Mouse (Mus musculus) urinary bladder, postnatal 10 days (tissue): ENCODE data around the gene Krba1.

ENCODE experiments used
- DNase-seq: peaks from one replicate; pipeline ENCODE4 v3.0.0; 2022; ENCODE audit warnings: low spot score

Gene Krba1

GRCm38 (mm10) chr6:48426956-48427355 lies 31.6 kb downstream of the Krba1 start:
- no peak for DNase-seq

DNA sequence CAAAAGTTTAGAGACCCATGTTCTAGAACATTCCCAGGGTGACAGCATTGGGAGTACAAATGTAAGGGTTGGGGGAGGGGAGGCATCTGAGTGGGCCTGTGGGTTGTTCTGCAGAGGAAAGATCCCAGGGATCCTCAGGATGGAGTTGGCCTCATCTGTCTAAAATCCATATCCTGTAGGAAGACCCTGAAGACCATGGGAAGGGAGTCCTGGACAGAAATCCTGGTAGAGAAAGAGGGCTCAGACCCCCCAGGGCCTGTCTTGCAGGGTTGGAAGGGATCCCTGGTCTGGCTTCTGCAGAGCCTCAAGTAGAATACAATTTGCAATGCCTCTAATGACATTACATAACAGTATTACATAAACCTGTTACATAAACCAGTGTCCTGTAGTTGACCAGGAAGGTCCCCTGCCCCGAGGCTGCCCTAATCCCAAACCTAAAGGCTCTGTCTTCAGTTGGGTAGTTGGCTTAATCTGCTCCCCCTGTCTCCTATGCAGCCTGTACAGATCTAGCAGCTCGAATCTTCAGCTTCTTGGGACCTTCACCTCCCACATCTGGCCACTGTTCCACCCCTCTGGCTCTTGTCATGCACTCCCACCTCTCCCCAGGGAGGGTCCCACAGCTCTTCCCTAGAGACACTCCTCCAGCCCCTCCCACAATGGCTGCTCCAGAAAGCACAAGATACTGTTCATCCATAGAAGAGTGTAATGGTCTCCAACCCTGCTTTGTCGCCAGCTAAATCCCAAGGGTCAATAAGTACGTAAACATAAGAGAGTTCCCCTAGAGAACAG lies 33.6 kb downstream of the Krba1 start:
- DNase-seq = no peak

DNA sequence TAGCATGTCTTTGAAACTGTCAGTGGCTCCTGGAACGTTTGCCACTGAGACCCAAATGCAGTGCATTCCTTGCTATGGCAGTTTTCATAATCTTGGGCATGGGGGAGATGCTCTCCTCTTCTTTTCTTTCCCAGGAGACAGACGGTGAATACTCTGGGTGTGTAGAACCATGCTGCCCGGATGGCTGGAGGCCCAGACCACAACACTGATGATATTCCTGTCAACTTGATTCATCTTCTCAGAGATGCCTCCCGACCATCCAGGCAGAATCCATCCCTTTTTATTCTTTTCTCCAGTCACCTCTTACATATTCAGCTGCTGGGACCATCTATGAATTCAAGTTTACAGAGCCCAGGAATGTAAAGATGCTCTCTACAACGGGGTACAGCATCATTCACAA lies 35.4 kb downstream of the Krba1 start:
- no peak for DNase-seq

DNA sequence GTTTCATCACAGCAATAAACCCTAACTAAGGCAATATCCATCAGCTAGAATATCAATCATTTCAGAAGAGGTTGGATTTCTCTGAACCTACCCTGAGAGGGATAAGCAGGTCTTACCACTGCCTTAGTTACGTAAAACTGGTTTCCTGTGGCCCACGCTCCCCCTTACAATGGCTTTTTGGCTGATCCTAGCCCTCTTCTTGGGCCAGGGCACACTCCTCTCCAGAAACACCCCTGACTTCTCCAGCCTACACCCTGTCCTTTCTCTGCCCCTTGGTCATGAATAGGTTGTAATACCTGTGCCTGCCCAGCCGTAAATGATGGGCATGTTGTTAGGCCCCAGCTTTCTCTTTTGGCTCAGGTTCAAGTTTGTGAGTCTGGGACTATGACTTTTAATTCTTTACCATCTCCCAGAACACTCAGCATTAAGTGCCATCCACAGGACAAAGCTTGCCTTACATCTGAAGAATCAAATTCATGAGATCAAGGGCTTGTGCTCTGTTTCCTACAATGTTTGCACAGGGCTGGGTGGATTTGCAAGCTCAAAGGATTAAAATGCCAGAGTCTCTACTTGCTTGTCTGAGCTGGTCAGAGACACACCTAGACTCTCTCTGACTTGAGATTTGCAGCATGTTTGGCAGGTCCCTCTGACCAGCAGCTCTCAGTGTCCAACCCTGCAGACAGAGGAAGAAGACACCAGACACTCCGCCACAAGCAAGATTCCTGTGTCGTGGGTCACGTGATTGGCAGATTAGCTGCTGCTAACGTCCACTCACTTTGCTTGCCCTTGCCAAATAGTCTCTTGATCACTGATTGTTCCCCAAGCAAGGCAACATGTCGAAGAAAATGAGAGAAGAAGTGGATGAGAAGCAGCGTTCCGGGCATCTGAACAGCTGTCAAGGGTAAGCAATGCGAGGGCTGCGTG lies 37.8 kb downstream of the Krba1 start:
- no peak for DNase-seq

DNA sequence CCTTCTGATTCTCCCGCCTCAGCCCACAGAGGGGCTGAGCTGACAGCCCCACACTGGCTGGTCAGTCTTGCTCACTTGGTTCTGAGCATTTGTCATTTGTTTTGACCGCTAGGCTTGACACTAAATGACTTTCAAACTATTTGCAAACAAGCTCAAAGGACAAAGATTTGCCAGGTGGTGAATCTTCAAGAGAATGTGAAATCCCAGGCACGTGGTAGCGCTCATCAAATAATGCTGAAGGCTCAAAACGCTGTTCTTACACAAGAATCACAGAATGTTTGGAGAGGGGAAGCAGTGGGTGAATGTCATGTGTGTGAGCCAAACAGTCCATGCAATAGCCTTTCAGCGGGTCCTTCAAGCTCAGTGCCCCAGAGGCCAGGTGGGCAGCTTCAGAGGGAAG lies 39.3 kb downstream of the Krba1 start:
- no peak for DNase-seq

DNA sequence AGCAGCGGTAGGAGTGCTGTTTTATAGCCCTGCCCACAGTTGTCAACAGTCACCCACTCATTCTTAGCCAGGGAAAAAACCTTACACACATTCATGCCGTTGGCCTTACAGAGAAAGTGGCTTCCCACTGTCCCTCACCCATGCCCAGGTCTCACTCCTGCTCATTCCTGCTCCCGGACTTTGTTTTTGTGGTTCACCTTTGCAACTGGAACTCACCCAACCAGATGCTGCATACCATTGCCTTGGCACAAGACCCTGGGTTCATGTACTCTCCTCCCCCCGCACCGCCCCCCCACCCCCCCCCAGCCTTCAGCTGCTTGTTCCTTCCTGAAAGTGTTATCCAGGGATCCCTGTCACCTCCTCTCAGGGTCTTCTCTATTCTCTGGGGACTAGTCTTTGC lies 39.7 kb downstream of the Krba1 start:
- DNase-seq = no peak

GRCm38 (mm10) chr6:48435706-48436349 lies 40.4 kb downstream of the Krba1 start:
- DNase-seq = no peak

GRCm38 (mm10) chr6:48437679-48438376 lies 42.4 kb downstream of the Krba1 start:
- no peak for DNase-seq

GRCm38 (mm10) chr6:48438475-48439125 lies 43.2 kb downstream of the Krba1 start:
- no peak for DNase-seq

DNA sequence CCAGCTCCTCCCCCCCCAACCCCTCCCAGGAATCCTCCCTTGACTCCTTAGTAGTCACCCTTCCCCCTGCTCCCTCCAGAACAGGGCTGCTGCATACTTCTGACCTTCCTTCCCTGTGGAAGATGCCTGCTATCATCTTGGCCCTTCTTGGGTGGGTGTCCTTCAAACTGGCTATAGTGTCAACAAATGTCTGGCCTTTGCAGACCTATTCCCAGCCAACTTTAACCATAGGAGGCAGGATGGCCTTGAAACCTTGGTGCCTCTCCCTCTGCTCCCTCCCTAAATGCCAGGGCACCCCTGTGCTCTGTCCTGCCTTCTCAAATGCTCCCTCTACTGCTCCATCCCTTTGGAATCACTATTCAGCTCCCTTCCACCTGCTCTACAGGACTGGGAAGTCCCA lies 44.3 kb downstream of the Krba1 start:
- DNase-seq = no peak

DNA sequence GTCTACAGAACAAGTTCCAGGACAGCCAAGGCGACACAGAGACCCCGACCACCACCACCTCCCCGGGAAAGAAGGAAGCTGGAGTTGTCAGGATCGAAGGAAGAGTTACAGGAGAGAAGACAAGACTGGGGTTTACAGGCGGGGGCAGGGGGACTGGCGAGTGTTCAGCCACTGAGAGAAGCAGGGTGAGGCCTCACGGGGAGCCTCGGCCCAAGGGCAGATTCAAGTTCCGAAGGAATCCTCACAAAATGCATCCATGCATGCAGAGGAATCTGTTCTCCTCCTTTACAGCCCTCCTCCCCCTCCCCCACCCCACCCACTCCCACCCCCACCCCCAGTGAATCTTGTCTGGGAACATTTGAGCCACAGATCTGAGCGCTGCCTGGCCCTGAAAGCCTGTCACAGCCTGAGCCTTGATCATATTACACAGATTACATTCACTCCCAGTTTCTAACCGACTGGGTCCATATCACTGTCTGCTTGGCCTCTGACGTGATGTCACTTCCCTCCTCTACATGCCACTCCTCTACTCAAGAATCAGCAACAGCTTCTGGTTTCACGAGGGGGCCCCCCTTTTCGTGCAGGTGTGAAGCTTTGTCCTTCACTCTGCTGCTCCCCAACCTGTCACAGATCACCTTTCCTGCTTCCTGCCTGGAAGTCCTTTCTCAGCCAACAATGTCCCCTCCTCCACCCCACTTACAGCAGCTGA lies 45.1 kb downstream of the Krba1 start:
- no peak for DNase-seq

- DNase-seq = peak; percentile 91
Measured at GRCm38 (mm10) chr6:48443592-48444309, 48.4 kb downstream of the Krba1 start.

DNA sequence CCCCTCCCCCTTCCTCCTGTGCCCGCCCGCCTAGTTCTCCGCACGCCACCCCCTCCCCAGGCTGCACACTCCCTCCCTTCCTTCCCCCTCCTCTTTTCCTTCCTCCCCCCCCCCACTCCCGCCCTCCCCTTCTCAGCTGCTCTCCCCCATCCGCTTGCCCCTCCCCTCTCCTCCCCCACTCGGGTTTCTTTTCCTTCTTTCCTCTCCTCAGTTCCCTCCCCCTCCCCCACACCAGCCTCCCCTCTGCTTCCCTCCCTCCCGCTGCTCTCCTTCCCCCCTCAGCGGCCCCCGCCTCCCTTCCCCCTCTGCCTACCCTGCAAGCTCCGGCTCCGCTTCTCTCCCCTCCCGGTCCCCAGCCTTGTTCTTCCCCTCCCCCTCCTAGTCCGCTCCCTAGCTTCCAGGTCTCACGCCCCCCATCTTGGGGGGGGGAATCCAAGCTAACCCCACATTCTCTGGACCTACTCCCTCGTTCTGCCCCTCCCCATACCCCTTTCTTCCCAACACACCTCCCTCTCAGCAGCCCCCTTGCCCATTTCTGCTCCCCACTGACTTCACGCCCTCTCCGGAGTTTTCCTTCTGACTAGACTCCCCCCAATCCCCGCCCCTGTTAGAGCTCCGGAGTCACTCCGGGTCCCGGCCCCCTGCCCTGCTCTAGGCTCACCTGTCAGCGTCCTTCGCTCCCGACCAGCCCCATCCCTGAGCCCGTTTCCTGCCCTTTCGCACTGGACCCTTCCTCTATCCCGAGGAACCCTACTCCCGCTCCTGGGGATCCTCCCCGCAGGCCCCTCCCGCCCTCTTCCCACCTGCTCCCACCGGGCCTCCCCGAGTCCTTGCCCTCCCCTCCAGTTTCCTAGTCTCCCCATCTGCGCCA lies 49.2 kb downstream of the Krba1 start:
- peak; percentile 79 for DNase-seq

GRCm38 (mm10) chr6:48445181-48446101 lies 50.1 kb downstream of the Krba1 start, which contains the start of gene Zfp467:
TSS of gene Zfp467 (minus strand) at chr6:48445825.
- DNase-seq = no peak

DNA sequence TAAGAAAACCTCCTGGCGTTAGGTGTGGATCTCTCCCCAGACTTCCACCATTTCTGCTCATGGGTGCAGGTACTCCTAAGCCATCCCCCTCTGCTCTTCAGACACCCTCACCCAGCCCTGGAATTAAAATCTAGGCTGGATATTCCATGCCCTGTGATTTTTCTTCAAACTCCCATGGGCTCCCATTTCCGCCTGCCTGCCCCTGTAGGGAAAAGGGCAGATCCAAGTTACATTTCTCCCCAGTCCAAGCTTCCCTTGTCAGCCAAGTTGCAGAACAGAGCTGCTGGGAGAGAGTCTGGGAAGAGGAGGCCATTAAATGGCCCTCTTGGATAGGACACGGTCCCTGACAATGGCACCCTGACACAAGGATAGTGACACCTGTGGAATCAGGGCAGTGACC lies 50.9 kb downstream of the Krba1 start:
- no peak for DNase-seq

GRCm38 (mm10) chr6:48446896-48447295 lies 51.5 kb downstream of the Krba1 start:
- DNase-seq = no peak

DNA sequence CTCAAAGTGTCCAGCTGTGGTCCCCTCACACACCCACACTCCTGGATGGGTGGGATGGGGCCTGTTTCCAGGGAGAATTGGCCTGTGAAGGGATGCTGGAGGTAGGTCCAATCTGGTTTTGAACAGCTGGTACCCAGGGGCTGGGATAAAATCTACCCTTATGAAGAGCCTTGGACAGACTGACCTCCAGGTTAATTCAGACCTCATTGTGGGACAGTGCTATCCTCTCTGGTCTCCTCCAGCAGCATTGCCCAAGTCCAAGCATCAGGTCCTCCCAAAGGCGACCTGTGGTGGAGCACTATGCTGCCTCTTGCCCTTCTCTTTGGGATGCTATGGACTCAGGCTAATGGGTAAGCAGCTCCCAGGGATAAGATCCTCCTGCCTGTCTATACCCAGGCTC lies 52.5 kb downstream of the Krba1 start, which contains the start of gene Sspo:
Gene Sspo, plus strand, starts transcription at position 301 of the 400 bp plus-strand sequence.
- no peak for DNase-seq

GRCm38 (mm10) chr6:48448527-48448926 lies 53.1 kb downstream of the Krba1 start:
- no peak for DNase-seq
